Mouse (Mus musculus): ENCODE results near the gene Ntng2. TPM values are rescaled to one million over a fixed set of nuclear protein-coding genes. Genes with fewer than 3 reads are reported as not detected.

Ntng2 gene
- polyA plus RNA-seq (2015; fragmentation: Nextera tagmentation; extraction: Ambion mirVana) = 0.06 TPM in 1 of 2 replicates, not detected in the other

DNA sequence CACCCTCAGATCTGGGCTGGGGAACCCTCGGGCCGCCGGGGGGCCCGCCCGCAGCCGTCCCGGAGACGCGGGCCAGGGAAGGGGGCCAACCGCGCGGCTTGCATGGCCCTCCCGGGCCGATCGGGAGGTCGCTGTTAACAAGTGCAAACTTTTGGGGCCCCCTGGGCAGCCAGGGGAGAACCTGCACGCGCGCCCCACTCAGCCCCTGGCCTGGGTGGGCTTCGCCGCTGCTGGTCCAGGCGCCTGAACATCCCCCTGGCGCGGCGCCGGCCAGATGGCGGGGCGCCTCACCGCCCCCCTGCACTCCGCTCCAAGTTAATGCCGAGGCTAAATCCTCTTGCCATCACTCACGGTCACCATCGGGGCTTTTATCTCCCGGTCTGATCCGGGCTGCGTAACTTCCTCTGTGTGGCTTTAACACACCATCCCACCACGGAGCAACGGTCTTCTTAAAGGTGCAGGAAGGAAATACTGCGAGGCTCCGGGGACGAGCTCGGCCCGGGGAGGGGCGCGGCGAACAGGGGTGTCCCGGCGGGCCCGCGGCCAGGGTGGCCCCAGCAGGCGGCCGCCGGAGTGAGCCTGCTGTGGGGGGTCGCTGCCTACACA lies at the start of gene Ntng2:
Gene Ntng2, minus strand, starts transcription at position 407 of the 606 bp plus-strand sequence.
- Histone ChIP-seq H3K4me1 (ENCODE audit: control insufficient read depth, insufficient read depth, low read length) (peaks cover 26% of the 10 kb centered on the region), H3K9ac (ENCODE audit: low read depth, low read length) (peak within 1 kb of the TSS; percentile 60), H3K4me2 (ENCODE audit: low read depth, low read length) (peak within 1 kb of the TSS; percentile 100), H3K9me3 (ENCODE audit: control insufficient read depth, low read length) (no peaks in the 10 kb centered on the region), H3K27ac (ENCODE audit: low read length) (no peak within 1 kb of the TSS), H3K36me3 (ENCODE audit: control insufficient read depth, insufficient read depth, low read length) (no peaks in the 10 kb centered on the region), H3K27me3 (replicated peaks; ENCODE audit: control insufficient read depth, insufficient read depth, low read length) (peaks cover 75% of the 10 kb centered on the region), H3K4me3 (ENCODE audit: low read length) (peak within 1 kb of the TSS; percentile 71)
- under 1% methylated on average over 54 of the region's 54 CpGs for WGBS
- peak; percentile 52 for ATAC-seq

DNA sequence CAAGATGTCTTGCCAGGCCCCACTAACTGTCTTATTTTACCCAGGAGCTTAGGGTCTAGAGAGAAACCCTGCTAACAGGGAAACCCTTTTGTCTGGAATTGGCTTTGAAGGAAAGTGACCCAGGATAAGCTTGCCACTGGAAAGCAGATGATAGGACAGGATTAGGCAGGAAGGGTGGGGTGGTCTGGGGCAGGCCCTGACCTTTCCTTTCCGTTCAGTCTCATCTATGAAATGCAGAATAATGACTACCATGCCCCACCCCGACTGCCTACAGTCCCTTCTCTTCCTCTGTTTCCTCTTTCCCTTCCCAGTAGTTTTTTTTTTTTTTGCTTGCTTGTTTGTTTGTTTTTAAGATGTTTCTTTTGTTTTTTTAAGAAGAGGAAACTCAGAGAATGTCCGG lies 42.8 kb upstream of the Ntng2 start:
- ATAC-seq = no peak
- no peak overlapping the region for H3K4me3 ChIP-seq (ENCODE audit: low read length)
- no peak overlapping the region for H3K4me2 ChIP-seq (ENCODE audit: low read depth, low read length)
- no peaks in the 10 kb centered on the region for H3K4me1 ChIP-seq (ENCODE audit: control insufficient read depth, insufficient read depth, low read length)
- 60% methylated on average over 3 of the region's 3 CpGs for WGBS
- no peaks in the 10 kb centered on the region for H3K27me3 ChIP-seq (replicated peaks; ENCODE audit: control insufficient read depth, insufficient read depth, low read length)
- no peaks in the 10 kb centered on the region for H3K36me3 ChIP-seq (ENCODE audit: control insufficient read depth, insufficient read depth, low read length)
- H3K9ac ChIP-seq (ENCODE audit: low read depth, low read length) = no peak overlapping the region
- H3K27ac ChIP-seq (ENCODE audit: low read length) = no peak overlapping the region
- H3K9me3 ChIP-seq (ENCODE audit: control insufficient read depth, low read length) = no peaks in the 10 kb centered on the region

DNA sequence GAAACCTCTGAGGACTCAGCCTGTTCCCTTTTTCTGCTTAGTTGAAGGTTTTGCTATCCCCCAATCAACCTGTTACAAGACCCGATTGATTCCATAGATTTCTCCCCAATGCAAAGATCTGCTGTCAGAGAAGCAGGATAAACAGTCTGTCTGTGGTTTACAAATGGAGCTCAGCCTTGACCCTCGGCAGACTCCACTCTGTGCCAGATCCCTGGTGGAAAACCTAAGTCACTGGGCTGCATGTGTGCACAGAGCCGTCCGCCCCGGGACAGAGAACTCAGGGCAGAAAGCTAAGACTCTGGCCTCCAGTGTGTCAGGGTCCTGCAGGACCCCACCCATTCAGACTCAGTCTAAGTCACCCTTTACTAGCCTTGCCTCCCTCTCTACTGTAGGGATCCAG lies 34.8 kb upstream of the Ntng2 start:
- 65% methylated on average over 5 of the region's 5 CpGs for WGBS
- Histone ChIP-seq H3K4me1 (ENCODE audit: control insufficient read depth, insufficient read depth, low read length) (no peaks in the 10 kb centered on the region), H3K4me2 (ENCODE audit: low read depth, low read length) (no peak overlapping the region)

DNA sequence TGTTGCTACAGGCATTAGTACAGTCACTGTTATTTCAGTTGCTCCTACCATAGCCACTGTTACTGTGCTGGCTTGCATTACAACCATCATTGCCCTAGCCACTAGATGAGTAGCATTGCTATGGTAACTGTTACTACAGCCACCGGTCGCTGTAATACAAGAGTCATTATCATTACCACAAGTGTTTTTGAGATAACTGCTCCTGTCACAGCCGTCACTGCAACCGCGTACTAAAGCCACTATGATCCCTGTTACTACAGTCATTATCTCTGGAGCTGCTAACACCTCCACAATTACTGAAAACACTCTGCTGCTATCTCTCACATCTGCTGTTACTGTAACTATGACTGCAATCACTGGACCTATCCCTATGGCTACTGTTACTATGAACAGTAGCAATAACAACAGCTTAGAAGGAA lies 24.9 kb upstream of the Ntng2 start:
- ATAC-seq = no peak
- H3K27me3 ChIP-seq (replicated peaks; ENCODE audit: control insufficient read depth, insufficient read depth, low read length) = no peaks in the 10 kb centered on the region
- H3K36me3 ChIP-seq (ENCODE audit: control insufficient read depth, insufficient read depth, low read length) = no peaks in the 10 kb centered on the region
- H3K4me1 ChIP-seq (ENCODE audit: control insufficient read depth, insufficient read depth, low read length) = no peaks in the 10 kb centered on the region
- H3K27ac ChIP-seq (ENCODE audit: low read length) = no peak overlapping the region
- 46% methylated on average over 5 of the region's 5 CpGs for WGBS
- H3K9ac ChIP-seq (ENCODE audit: low read depth, low read length) = no peak overlapping the region
- no peak overlapping the region for H3K4me2 ChIP-seq (ENCODE audit: low read depth, low read length)
- no peaks in the 10 kb centered on the region for H3K9me3 ChIP-seq (ENCODE audit: control insufficient read depth, low read length)
- no peak overlapping the region for H3K4me3 ChIP-seq (ENCODE audit: low read length)

More for the DNA sequence above, 34.8 kb upstream of the Ntng2 start:
- H3K27me3 ChIP-seq (replicated peaks; ENCODE audit: control insufficient read depth, insufficient read depth, low read length) = no peaks in the 10 kb centered on the region
- H3K9me3 ChIP-seq (ENCODE audit: control insufficient read depth, low read length) = no peaks in the 10 kb centered on the region
- H3K27ac ChIP-seq (ENCODE audit: low read length) = no peak overlapping the region
- no peak for ATAC-seq
- H3K36me3 ChIP-seq (ENCODE audit: control insufficient read depth, insufficient read depth, low read length) = no peaks in the 10 kb centered on the region
- H3K4me3 ChIP-seq (ENCODE audit: low read length) = no peak overlapping the region
- no peak overlapping the region for H3K9ac ChIP-seq (ENCODE audit: low read depth, low read length)

DNA sequence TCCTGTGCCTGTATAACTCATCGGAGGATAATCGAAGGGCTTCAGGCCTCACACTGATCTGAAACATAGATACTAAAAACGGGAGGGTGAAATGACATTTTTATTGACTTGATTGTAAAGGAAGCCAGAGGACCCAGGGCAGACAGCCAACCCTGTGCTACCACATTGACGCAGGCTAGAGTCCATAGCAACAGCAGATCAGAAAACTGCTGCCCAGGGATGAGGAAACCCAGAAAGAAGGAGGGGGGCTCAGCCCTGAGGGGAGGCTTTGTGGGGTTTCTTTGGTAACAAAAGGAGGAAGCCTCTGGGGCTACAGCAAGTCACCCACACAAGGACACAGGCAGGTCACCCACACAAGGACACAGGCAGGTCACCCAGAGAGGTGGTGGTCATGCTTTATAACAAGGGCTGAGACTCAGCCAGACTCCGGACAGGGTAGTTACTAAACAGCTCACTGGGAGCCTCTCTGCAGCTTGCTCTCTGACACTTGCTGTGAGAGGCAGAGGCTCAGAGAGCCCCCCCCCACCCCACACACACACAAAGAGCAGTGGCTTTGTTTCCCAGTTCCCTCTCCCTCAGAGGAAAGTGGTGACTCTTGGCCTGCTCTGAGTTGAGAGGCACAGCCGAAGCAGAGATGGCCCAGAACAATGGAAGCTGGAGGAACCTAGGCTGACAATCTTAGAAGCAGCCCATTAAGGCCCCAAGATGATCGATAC lies 19.2 kb upstream of the Ntng2 start:
- no peak overlapping the region for H3K4me2 ChIP-seq (ENCODE audit: low read depth, low read length)
- 50% methylated on average over 7 of the region's 7 CpGs for WGBS
- no peaks in the 10 kb centered on the region for H3K27me3 ChIP-seq (replicated peaks; ENCODE audit: control insufficient read depth, insufficient read depth, low read length)
- H3K27ac ChIP-seq (ENCODE audit: low read length) = no peak overlapping the region
- H3K4me1 ChIP-seq (ENCODE audit: control insufficient read depth, insufficient read depth, low read length) = 0 out of 2 replicates have a peak, but pooled peaks cover 2% of the 10 kb centered on the region
- no peak for ATAC-seq
- H3K4me3 ChIP-seq (ENCODE audit: low read length) = no peak overlapping the region
- H3K9ac ChIP-seq (ENCODE audit: low read depth, low read length) = no peak overlapping the region
- H3K36me3 ChIP-seq (ENCODE audit: control insufficient read depth, insufficient read depth, low read length) = no peaks in the 10 kb centered on the region
- no peaks in the 10 kb centered on the region for H3K9me3 ChIP-seq (ENCODE audit: control insufficient read depth, low read length)

DNA sequence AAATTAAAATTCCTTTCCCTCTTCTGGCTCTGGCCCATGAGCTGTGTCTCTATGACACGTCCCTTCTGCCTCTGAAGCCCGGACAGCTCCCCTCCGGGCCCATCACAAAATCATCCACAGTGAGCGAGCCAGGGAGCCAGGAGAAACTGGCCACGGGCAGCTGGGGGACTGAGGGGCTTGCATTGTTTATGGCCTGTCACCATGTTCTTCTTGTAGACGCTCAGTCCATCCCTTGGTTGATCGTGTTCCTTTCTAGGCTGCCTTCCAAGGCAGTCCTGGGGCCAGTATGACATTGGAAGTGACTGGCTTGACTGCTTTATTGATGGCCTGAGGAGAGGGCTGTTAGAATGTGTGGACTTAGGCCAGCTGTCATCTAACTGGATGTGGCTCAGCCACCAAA lies 18.3 kb upstream of the Ntng2 start:
- no peaks in the 10 kb centered on the region for H3K9me3 ChIP-seq (ENCODE audit: control insufficient read depth, low read length)
- H3K4me3 ChIP-seq (ENCODE audit: low read length) = no peak overlapping the region
- no peaks in the 10 kb centered on the region for H3K36me3 ChIP-seq (ENCODE audit: control insufficient read depth, insufficient read depth, low read length)
- H3K4me2 ChIP-seq (ENCODE audit: low read depth, low read length) = no peak overlapping the region
- no peak overlapping the region for H3K9ac ChIP-seq (ENCODE audit: low read depth, low read length)
- 54% methylated on average over 7 of the region's 7 CpGs for WGBS
- H3K4me1 ChIP-seq (ENCODE audit: control insufficient read depth, insufficient read depth, low read length) = 0 out of 2 replicates have a peak, but pooled peaks cover 2% of the 10 kb centered on the region
- no peaks in the 10 kb centered on the region for H3K27me3 ChIP-seq (replicated peaks; ENCODE audit: control insufficient read depth, insufficient read depth, low read length)
- ATAC-seq = no peak
- H3K27ac ChIP-seq (ENCODE audit: low read length) = no peak overlapping the region

DNA sequence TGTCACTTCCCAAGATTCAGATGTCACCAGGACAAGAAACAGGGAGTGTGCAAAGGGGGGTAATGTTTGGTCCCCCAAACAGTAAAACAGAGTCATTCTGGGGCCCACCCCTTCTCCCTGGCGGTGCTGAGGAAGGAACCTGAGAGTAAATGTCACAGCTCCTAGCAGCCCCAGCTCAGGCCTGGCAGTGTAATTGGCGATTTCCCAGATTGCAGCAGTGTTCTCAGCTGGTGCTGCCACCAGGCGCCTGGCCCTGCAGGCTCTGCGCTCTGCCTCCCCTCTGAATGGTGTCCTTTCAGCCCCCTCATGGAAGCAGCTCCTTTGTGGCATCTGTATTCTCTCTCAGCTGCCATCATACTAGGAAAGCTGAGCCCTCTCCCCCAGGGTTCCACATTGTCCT lies 14.0 kb upstream of the Ntng2 start:
- no peaks in the 10 kb centered on the region for H3K9me3 ChIP-seq (ENCODE audit: control insufficient read depth, low read length)
- H3K27ac ChIP-seq (ENCODE audit: low read length) = no peak overlapping the region
- H3K4me3 ChIP-seq (ENCODE audit: low read length) = no peak overlapping the region
- no peak overlapping the region for H3K9ac ChIP-seq (ENCODE audit: low read depth, low read length)
- 49% methylated on average over 4 of the region's 4 CpGs for WGBS
- ATAC-seq = no peak
- H3K4me1 ChIP-seq (ENCODE audit: control insufficient read depth, insufficient read depth, low read length) = no peaks in the 10 kb centered on the region
- H3K36me3 ChIP-seq (ENCODE audit: control insufficient read depth, insufficient read depth, low read length) = no peaks in the 10 kb centered on the region
- no peaks in the 10 kb centered on the region for H3K27me3 ChIP-seq (replicated peaks; ENCODE audit: control insufficient read depth, insufficient read depth, low read length)
- no peak overlapping the region for H3K4me2 ChIP-seq (ENCODE audit: low read depth, low read length)

DNA sequence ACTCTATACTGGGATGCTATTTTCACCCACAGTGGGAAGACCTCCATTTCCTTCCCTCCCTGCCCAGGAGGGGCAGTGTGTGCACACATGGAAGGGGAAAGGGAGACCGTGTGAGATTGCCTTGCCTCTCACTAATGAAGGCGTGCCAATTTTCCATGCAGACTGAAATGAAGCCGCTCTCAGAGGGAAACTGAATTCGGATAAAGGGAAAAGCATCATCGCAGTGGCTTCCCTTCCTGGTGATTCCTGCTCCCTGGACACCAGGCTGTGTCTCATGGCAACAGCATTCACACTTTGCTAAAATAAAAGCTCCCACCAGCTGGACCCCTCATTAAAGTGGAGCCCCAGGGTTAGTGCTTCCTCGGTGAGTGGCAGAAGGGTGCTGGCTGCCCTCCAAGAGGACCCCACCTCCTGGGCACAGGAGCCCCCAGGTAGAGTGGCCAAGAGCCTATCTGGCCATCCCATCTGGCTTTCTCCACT lies 9.7 kb upstream of the Ntng2 start:
- Histone ChIP-seq H3K9ac (ENCODE audit: low read depth, low read length) (no peak overlapping the region), H3K4me2 (ENCODE audit: low read depth, low read length) (no peak overlapping the region), H3K4me1 (ENCODE audit: control insufficient read depth, insufficient read depth, low read length) (no peaks in the 10 kb centered on the region), H3K27me3 (replicated peaks; ENCODE audit: control insufficient read depth, insufficient read depth, low read length) (peaks cover 3% of the 10 kb centered on the region; the same call in 1 of the 2 replicates), H3K36me3 (ENCODE audit: control insufficient read depth, insufficient read depth, low read length) (no peaks in the 10 kb centered on the region), H3K27ac (ENCODE audit: low read length) (no peak overlapping the region), H3K4me3 (ENCODE audit: low read length) (no peak overlapping the region), H3K9me3 (ENCODE audit: control insufficient read depth, low read length) (no peaks in the 10 kb centered on the region)
- ATAC-seq = no peak
- WGBS = 56% methylated on average over 6 of the region's 6 CpGs

DNA sequence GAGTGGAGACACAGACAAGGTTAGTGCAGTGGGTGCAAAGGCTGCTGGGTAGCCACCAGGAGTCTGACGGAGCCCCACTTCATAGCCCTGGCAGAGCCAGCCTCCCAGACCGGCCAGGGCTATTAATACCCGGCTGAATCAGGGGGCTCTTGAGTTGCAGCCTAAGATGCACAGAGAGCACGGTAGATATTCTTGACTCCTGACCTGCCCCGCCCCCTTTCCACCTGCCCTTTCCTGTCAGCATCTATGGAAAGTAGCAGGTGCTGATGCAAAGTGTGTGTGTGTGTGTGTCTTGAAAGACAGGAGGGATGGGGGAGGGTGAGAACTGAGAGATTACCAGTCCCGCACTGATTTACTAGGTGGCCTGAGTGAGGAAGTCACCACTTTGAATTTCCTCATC lies 8.3 kb upstream of the Ntng2 start:
- H3K9ac ChIP-seq (ENCODE audit: low read depth, low read length) = no peak overlapping the region
- H3K4me3 ChIP-seq (ENCODE audit: low read length) = no peak overlapping the region
- WGBS = 69% methylated on average over 6 of the region's 6 CpGs
- peaks cover 3% of the 10 kb centered on the region; the same call in 1 of the 2 replicates for H3K27me3 ChIP-seq (replicated peaks; ENCODE audit: control insufficient read depth, insufficient read depth, low read length)
- no peaks in the 10 kb centered on the region for H3K4me1 ChIP-seq (ENCODE audit: control insufficient read depth, insufficient read depth, low read length)
- H3K9me3 ChIP-seq (ENCODE audit: control insufficient read depth, low read length) = no peaks in the 10 kb centered on the region
- no peaks in the 10 kb centered on the region for H3K36me3 ChIP-seq (ENCODE audit: control insufficient read depth, insufficient read depth, low read length)
- H3K4me2 ChIP-seq (ENCODE audit: low read depth, low read length) = no peak overlapping the region
- no peak for ATAC-seq
- H3K27ac ChIP-seq (ENCODE audit: low read length) = no peak overlapping the region
